Mouse (Mus musculus): ENCODE results near the gene Tmprss12. TPM values are rescaled to one million over a fixed set of nuclear protein-coding genes. Genes with fewer than 3 reads are reported as not detected.
"Not testable (repeated sequence)": the region's sequence is repeated elsewhere in the genome, so short reads cannot be mapped to it uniquely, and the experiment has no call there.

The Tmprss12 gene
- polyA plus RNA-seq, 1 experiment: not detected

DNA sequence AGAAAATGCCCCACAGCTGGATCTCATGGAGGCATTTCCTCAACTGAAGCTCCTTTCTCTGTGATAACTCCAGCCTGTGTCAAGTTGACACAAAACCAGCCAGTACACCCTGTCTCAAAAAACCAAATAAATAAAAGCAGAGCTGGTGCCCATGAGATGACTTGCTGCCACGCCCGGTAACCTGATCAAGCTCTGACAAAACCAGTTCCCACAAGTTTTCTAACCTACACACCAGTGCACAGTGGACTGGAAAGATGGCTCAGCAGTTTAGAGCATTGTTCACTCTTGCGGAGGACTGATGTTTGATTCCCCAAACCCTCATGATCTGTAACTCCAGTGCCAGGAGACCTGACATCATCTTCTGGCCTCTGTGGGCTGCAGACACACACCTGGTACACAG, 44.6 kb downstream of the Tmprss12 start:
- no peak overlapping the region for H3K27ac ChIP-seq (ENCODE audit: insufficient read depth, low read depth, low read length)
- 82% methylated on average over 3 of the region's 3 CpGs for WGBS
- no peak for TF ChIP-seq POLR2A (IDR thresholded peaks at IDR 0.05; ENCODE audit: low read depth, low read length)
- TF ChIP-seq CTCF (IDR thresholded peaks at IDR 0.05; ENCODE audit: extremely low read depth, insufficient read length, insufficient replicate concordance, low read depth, low read length): no peak

GRCm38 (mm10) chr15:100328089-100328488, 47.5 kb downstream of the Tmprss12 start:
- not testable (repeated sequence) for H3K4me3 ChIP-seq (ENCODE audit: low read depth, low read length); H3K36me3 ChIP-seq (ENCODE audit: control insufficient read depth, insufficient read depth, low read length); H3K4me1 ChIP-seq (ENCODE audit: control insufficient read depth, insufficient read depth, insufficient read length, low read length); H3K27ac ChIP-seq (ENCODE audit: insufficient read depth, low read depth, low read length); H3K27me3 ChIP-seq (ENCODE audit: control insufficient read depth, insufficient read depth, low read length)
- 79% methylated on average over 4 of the region's 4 CpGs for WGBS

More for the DNA sequence above, 44.6 kb downstream of the Tmprss12 start:
- no peaks in the 10 kb centered on the region for H3K27me3 ChIP-seq (ENCODE audit: control insufficient read depth, insufficient read depth, low read length)
- no peak overlapping the region for H3K4me3 ChIP-seq (ENCODE audit: low read depth, low read length)
- no peaks in the 10 kb centered on the region for H3K36me3 ChIP-seq (ENCODE audit: control insufficient read depth, insufficient read depth, low read length)
- no peaks in the 10 kb centered on the region for H3K4me1 ChIP-seq (ENCODE audit: control insufficient read depth, insufficient read depth, insufficient read length, low read length)

GRCm38 (mm10) chr15:100329336-100329735, 48.7 kb downstream of the Tmprss12 start:
- H3K27me3 ChIP-seq (ENCODE audit: control insufficient read depth, insufficient read depth, low read length); H3K4me3 ChIP-seq (ENCODE audit: low read depth, low read length); H3K27ac ChIP-seq (ENCODE audit: insufficient read depth, low read depth, low read length); H3K36me3 ChIP-seq (ENCODE audit: control insufficient read depth, insufficient read depth, low read length); H3K4me1 ChIP-seq (ENCODE audit: control insufficient read depth, insufficient read depth, insufficient read length, low read length): not testable (repeated sequence)
- 78% methylated on average over 10 of the region's 10 CpGs for WGBS

DNA sequence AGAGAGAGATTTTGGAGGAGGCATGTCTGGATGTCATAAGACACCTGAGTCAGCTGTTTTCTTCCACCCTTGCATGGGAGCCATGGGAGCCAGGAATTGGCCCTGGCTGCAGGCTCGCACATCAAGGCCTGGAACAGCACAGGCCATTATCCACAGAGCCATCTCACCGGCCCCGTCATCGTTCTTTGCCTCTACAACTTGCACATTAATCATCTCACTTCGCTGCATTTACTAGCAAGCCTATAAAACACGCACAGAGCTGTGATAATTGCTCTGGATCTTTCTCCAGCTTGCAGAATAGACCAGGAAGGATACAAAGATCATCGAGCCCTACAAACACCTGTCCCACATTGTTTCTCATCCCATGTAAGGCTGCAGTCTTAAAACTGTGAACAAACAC, 50.1 kb downstream of the Tmprss12 start:
- WGBS: 63% methylated on average over 7 of the region's 7 CpGs
- Histone ChIP-seq H3K36me3 (ENCODE audit: control insufficient read depth, insufficient read depth, low read length) (no peaks in the 10 kb centered on the region), H3K4me3 (ENCODE audit: low read depth, low read length) (no peak overlapping the region), H3K4me1 (ENCODE audit: control insufficient read depth, insufficient read depth, insufficient read length, low read length) (no peaks in the 10 kb centered on the region), H3K27ac (ENCODE audit: insufficient read depth, low read depth, low read length) (no peak overlapping the region), H3K27me3 (ENCODE audit: control insufficient read depth, insufficient read depth, low read length) (no peaks in the 10 kb centered on the region)
- TF ChIP-seq CTCF (IDR thresholded peaks at IDR 0.05; ENCODE audit: extremely low read depth, insufficient read length, insufficient replicate concordance, low read depth, low read length) (no peak), POLR2A (IDR thresholded peaks at IDR 0.05; ENCODE audit: low read depth, low read length) (no peak)

- WGBS: 50% methylated on average over 3 of the region's 10 CpGs
- not testable (repeated sequence) for H3K4me3 ChIP-seq (ENCODE audit: low read depth, low read length)
These were observed 51.7 kb downstream of the Tmprss12 start for GRCm38 (mm10) chr15:100332077-100332961.

DNA sequence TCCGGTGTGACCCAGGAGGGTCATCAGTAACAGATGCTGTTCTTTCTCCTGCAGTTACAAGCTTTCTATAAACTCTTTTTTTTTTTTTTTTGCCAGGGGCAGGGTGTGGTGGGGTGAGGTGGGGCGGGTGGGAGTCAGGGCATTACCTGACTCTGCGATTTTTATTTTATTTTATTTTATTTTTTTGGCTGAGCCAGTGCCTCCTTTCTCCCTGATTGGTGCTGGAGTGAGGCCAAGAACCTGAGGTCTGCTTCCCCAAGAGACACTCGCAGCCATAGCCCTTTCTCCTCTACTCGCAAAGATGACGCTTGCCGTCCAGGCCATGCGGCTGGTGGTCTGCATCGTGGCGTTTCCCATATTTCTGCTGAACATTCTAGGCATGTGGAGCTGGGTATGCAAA, 54.0 kb downstream of the Tmprss12 start, which contains the start of gene Mettl7a3:
TSS of gene Mettl7a3 (plus strand) at position 301 of the 400 bp plus-strand sequence.
- H3K27me3 ChIP-seq (ENCODE audit: control insufficient read depth, insufficient read depth, low read length): no peaks in the 10 kb centered on the region
- H3K4me1 ChIP-seq (ENCODE audit: control insufficient read depth, insufficient read depth, insufficient read length, low read length): 0 out of 2 replicates have a peak, but pooled peaks cover 1% of the 10 kb centered on the region

More at GRCm38 (mm10) chr15:100332077-100332961, 51.7 kb downstream of the Tmprss12 start:
- not testable (repeated sequence) for H3K4me1 ChIP-seq (ENCODE audit: control insufficient read depth, insufficient read depth, insufficient read length, low read length); H3K27me3 ChIP-seq (ENCODE audit: control insufficient read depth, insufficient read depth, low read length); H3K27ac ChIP-seq (ENCODE audit: insufficient read depth, low read depth, low read length); H3K36me3 ChIP-seq (ENCODE audit: control insufficient read depth, insufficient read depth, low read length)

DNA sequence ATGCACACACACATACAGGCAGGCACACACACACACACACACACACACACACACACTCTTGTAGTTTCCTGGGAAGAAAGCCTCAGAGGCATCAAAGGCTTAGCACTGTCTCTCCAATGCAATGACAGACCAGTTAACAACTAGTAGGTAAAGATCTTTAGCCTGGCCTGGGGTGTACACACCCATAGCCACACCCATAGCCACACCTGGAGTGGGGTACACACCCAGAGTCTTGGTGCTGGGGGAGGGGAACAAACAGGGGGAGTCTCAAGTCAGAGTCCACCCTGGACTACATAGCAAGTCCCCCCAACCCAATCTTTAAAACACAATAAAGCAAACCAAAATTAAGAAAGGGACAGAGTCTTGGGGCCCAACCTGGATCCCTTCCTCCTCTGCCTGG, 56.7 kb downstream of the Tmprss12 start:
- H3K4me1 ChIP-seq (ENCODE audit: control insufficient read depth, insufficient read depth, insufficient read length, low read length); H3K36me3 ChIP-seq (ENCODE audit: control insufficient read depth, insufficient read depth, low read length); H3K4me3 ChIP-seq (ENCODE audit: low read depth, low read length); H3K27me3 ChIP-seq (ENCODE audit: control insufficient read depth, insufficient read depth, low read length); H3K27ac ChIP-seq (ENCODE audit: insufficient read depth, low read depth, low read length): not testable (repeated sequence)

More for the DNA sequence above, 54.0 kb downstream of the Tmprss12 start, which contains the start of gene Mettl7a3:
- WGBS: 79% methylated on average over 10 of the region's 10 CpGs
- Histone ChIP-seq H3K4me3 (ENCODE audit: low read depth, low read length) (no peak within 1 kb of the TSS), H3K27ac (ENCODE audit: insufficient read depth, low read depth, low read length) (no peak within 1 kb of the TSS), H3K36me3 (ENCODE audit: control insufficient read depth, insufficient read depth, low read length) (no peaks in the 10 kb centered on the region)
- TF ChIP-seq POLR2A (IDR thresholded peaks at IDR 0.05; ENCODE audit: low read depth, low read length) (no peak), CTCF (IDR thresholded peaks at IDR 0.05; ENCODE audit: extremely low read depth, insufficient read length, insufficient replicate concordance, low read depth, low read length) (no peak)

DNA sequence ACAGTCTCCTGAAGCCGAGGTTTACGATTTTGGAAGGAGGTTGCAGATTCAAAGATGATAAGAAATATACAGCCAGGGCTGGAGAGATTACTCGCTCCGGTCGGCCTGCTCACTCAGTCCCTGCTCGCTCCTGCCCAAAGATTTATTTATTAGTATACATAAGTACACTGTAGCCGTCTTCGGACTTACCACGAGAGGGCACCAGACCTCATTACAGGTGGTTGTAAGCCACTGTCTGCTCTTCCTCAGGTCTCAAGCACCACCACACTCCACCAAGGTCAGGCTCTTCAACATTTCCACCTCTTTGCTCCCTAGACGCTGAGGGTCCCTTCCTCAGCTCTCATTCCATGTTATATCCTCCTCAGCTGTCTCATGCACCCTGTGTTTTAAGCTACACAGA, 57.2 kb downstream of the Tmprss12 start:
- peak; percentile 11; the same call in 1 of the 2 replicates for TF ChIP-seq CTCF (IDR thresholded peaks at IDR 0.05; ENCODE audit: extremely low read depth, insufficient read length, insufficient replicate concordance, low read depth, low read length)
- not testable (repeated sequence) for H3K27me3 ChIP-seq (ENCODE audit: control insufficient read depth, insufficient read depth, low read length); H3K36me3 ChIP-seq (ENCODE audit: control insufficient read depth, insufficient read depth, low read length); H3K4me3 ChIP-seq (ENCODE audit: low read depth, low read length); H3K4me1 ChIP-seq (ENCODE audit: control insufficient read depth, insufficient read depth, insufficient read length, low read length); H3K27ac ChIP-seq (ENCODE audit: insufficient read depth, low read depth, low read length)
- 7% methylated on average over 10 of the region's 10 CpGs for WGBS

- not testable (repeated sequence) for H3K27ac ChIP-seq (ENCODE audit: insufficient read depth, low read depth, low read length); H3K4me3 ChIP-seq (ENCODE audit: low read depth, low read length); H3K4me1 ChIP-seq (ENCODE audit: control insufficient read depth, insufficient read depth, insufficient read length, low read length); H3K36me3 ChIP-seq (ENCODE audit: control insufficient read depth, insufficient read depth, low read length); H3K27me3 ChIP-seq (ENCODE audit: control insufficient read depth, insufficient read depth, low read length)
- WGBS: 69% methylated on average over 5 of the region's 5 CpGs
These were observed 60.8 kb downstream of the Tmprss12 start for GRCm38 (mm10) chr15:100341314-100341980.

Data from small intestine, adult 2 months (tissue).